Mouse (Mus musculus) stomach, embryonic 15.5 days (tissue): ENCODE data around the gene Ddx39. TPM values are rescaled to one million over a fixed set of nuclear protein-coding genes. Genes with fewer than 3 reads are reported as not detected.

Experiments
- ATAC-seq: fragments of 200-750 bp; cut with Nextera tagmentation; 2 replicates; pipeline ENCODE4 v1.8.0; 2017; ENCODE audit warnings: low read depth, moderate number of reproducible peaks, moderate TSS enrichment; ENCODE audit not compliant: insufficient read depth, low FRiP score
- H3K27ac ChIP-seq: fragments of 300-500 bp; sonication (generic); 2 replicates; pipeline ENCODE4 v1.5.1; 2015; ENCODE audit warnings: mild to moderate bottlenecking, inconsistent platforms
- H3K27me3 ChIP-seq: fragments of 300-500 bp; sonication (generic); replicated peaks from 2 replicates; pipeline ENCODE4 v1.6.1; 2015; ENCODE audit warnings: inconsistent platforms
- H3K36me3 ChIP-seq: fragments of 300-500 bp; sonication (generic); 2 replicates; pipeline ENCODE4 v1.6.1; 2015; ENCODE audit warnings: inconsistent platforms
- H3K4me1 ChIP-seq: fragments of 300-500 bp; sonication (generic); 2 replicates; pipeline ENCODE4 v1.6.1; 2015; ENCODE audit warnings: inconsistent platforms
- H3K4me2 ChIP-seq: fragments of 300-500 bp; sonication (generic); 2 replicates; pipeline ENCODE4 v1.6.1; 2015; ENCODE audit warnings: mild to moderate bottlenecking, inconsistent platforms
- H3K4me3 ChIP-seq: fragments of 300-500 bp; sonication (generic); replicated peaks from 2 replicates; pipeline ENCODE4 v1.5.1; 2015; ENCODE audit warnings: inconsistent platforms
- H3K9ac ChIP-seq: fragments of 300-500 bp; sonication (generic); 2 replicates; pipeline ENCODE4 v1.6.1; 2015; ENCODE audit warnings: inconsistent platforms
- H3K9me3 ChIP-seq: fragments of 300-500 bp; sonication (generic); 2 replicates; pipeline ENCODE4 v1.6.1; 2016; ENCODE audit warnings: inconsistent platforms
- WGBS: fragments of 180-500 bp; shearing (Covaris S2); methylation state at CpG from one replicate; pipeline ENCODE4 v1.1.7; 2015; 5-methylcytosine and 5-hydroxymethylcytosine counted together
- microRNA-seq: library from miRNA; unstranded; fragments of <30 nt; microRNA quantifications from one replicate; pipeline ENCODE4, GENCODE M21; 2016
- polyA plus RNA-seq: library from polyadenylated mRNA; unstranded; fragments of >200 nt; fragmentation: Nextera tagmentation; extraction: Ambion mirVana; gene quantifications from 2 replicates; pipeline ENCODE4 v1.2.1, GENCODE M21; 2015

The Ddx39 gene
- polyA plus RNA-seq, 1 experiment from 2014 or later, result 185 TPM

GRCm38 (mm10) chr8:83774221-83774620, 59.2 kb downstream of the Ddx39 start:
- Histone ChIP-seq H3K36me3 (no peaks in the 10 kb centered on the region), H3K9me3 (no peaks in the 10 kb centered on the region), H3K4me1 (peaks cover 14% of the 10 kb centered on the region; the same call in 1 of the 2 replicates), H3K4me3 (no peak overlapping the region), H3K27me3 (no peaks in the 10 kb centered on the region), H3K4me2 (no peak overlapping the region), H3K9ac (no peak overlapping the region), H3K27ac (no peak overlapping the region)
- WGBS, result 91% methylated on average over 2 of the region's 2 CpGs
- ATAC-seq, result no peak

Small RNAs within 50 kb of the gene (microRNA-seq; reads per million reads assigned to microRNA genes)
- not detected for gene Mir1668

Other genes with a start within 250 kb of the Ddx39 start
- not detected in 2 replicates for gene Olfr370, start 179.4 kb upstream of the Ddx39 start, polyA plus RNA-seq
- 330 and 333 TPM in 2 replicates for gene Ndufb7, start 148.5 kb upstream of the Ddx39 start, polyA plus RNA-seq
- 561 and 565 TPM in 2 replicates for gene Tecr, start 107.2 kb upstream of the Ddx39 start, polyA plus RNA-seq
- gene Dnajb1, start 107.0 kb upstream of the Ddx39 start, polyA plus RNA-seq, result 55.1 and 62.6 TPM in 2 replicates
- gene Gipc1, start 62.5 kb upstream of the Ddx39 start, polyA plus RNA-seq, result 183 and 191 TPM in 2 replicates
- 4.4 and 5.4 TPM in 2 replicates for gene Ptger1, start 48.5 kb upstream of the Ddx39 start, polyA plus RNA-seq
- 29.2 and 34.8 TPM in 2 replicates for gene Pkn1, start 16.0 kb upstream of the Ddx39 start, polyA plus RNA-seq
- 29.8 and 33.7 TPM in 2 replicates for gene Adgre5, start 26.1 kb downstream of the Ddx39 start, polyA plus RNA-seq
- gene Adgrl1, start 184.9 kb downstream of the Ddx39 start, polyA plus RNA-seq, result 17.7 and 18.1 TPM in 2 replicates
- gene Gm10644, start 240.0 kb downstream of the Ddx39 start, polyA plus RNA-seq, result 0.42 and 0.53 TPM in 2 replicates
- 55.0 and 57.3 TPM in 2 replicates for gene Asf1b, start 240.3 kb downstream of the Ddx39 start, polyA plus RNA-seq